Mouse (Mus musculus) MEL (cell line): ENCODE data around the gene Src. TPM values are rescaled to one million over a fixed set of nuclear protein-coding genes. Genes with fewer than 3 reads are reported as not detected.

Source experiments
- DNase-seq: peaks from one replicate; pipeline ENCODE4 v3.0.0; 2011; ENCODE audit warnings: low read depth, low spot score
- H3K27ac ChIP-seq: 2 replicates; pipeline ENCODE4 v1.5.1; 2012; ENCODE audit warnings: low read depth, mild to moderate bottlenecking, control low read depth, low read length, moderate library complexity; ENCODE audit not compliant: control insufficient read depth
- H3K27me3 ChIP-seq, 2 experiments: fragments of 150-350 bp in 1 of 2; sonication (generic) in 1 of 2; 2 replicates each; pipeline ENCODE4 v1.6.1; 2012; ENCODE audit warnings: low read length in 2 of 2, mild to moderate bottlenecking in 2 of 2, improper control_type of control experiment in 1 of 2, moderate library complexity in 1 of 2; ENCODE audit not compliant: insufficient read depth in 2 of 2, control insufficient read depth in 1 of 2
- H3K36me3 ChIP-seq, 2 experiments: 2 replicates each; pipeline ENCODE4 v1.6.1; 2012 to 2014; ENCODE audit warnings: low read length in 2 of 2, improper control_type of control experiment in 1 of 2, inconsistent platforms in 1 of 2, mild to moderate bottlenecking in 1 of 2; ENCODE audit not compliant: insufficient read depth in 2 of 2, control insufficient read depth in 1 of 2
- H3K4me1 ChIP-seq, 2 experiments: fragments of 150-350 bp in 1 of 2; sonication (generic) in 1 of 2; 2 replicates each; pipeline ENCODE4 v1.6.1; 2012; ENCODE audit warnings: low read length in 2 of 2, improper control_type of control experiment in 1 of 2, mild to moderate bottlenecking in 1 of 2; ENCODE audit not compliant: insufficient read depth in 2 of 2, control insufficient read depth in 1 of 2
- H3K4me3 ChIP-seq, 2 experiments: fragments of 150-350 bp in 1 of 2; sonication (generic) in 1 of 2; 2 replicates each; pipeline ENCODE4 v1.5.1; 2012; ENCODE audit warnings: low read depth in 2 of 2, low read length in 2 of 2, mild to moderate bottlenecking in 2 of 2, moderate library complexity in 2 of 2, control low read depth in 1 of 2, improper control_type of control experiment in 1 of 2; ENCODE audit not compliant: control insufficient read depth in 1 of 2, insufficient read depth in 1 of 2
- H3K79me2 ChIP-seq: 2 replicates; pipeline ENCODE4 v1.6.1; 2012; ENCODE audit warnings: mild to moderate bottlenecking, low read length, moderate library complexity; ENCODE audit not compliant: control insufficient read depth, poor library complexity, insufficient read depth
- H3K9ac ChIP-seq: 2 replicates; pipeline ENCODE4 v1.6.1; 2012; ENCODE audit warnings: low read depth, mild to moderate bottlenecking, control low read depth, low read length, moderate library complexity; ENCODE audit not compliant: control insufficient read depth, poor library complexity, severe bottlenecking
- H3K9me3 ChIP-seq: fragments of 150-350 bp; sonication (generic); replicated peaks from 2 replicates; pipeline ENCODE4 v1.6.1; 2012; ENCODE audit warnings: mild to moderate bottlenecking, low read length, improper control_type of control experiment, moderate library complexity; ENCODE audit not compliant: insufficient read depth
- CHD1 ChIP-seq: IDR thresholded peaks from 2 replicates; pipeline ENCODE4 v1.6.1; 2012; ENCODE audit warnings: low read depth, mild to moderate bottlenecking, inconsistent platforms, low read length, improper control_type of control experiment
- CHD2 ChIP-seq: IDR thresholded peaks from 2 replicates; pipeline ENCODE4 v1.6.1; 2011; ENCODE audit warnings: low read length, improper control_type of control experiment
- CTCF ChIP-seq, 3 experiments: IDR thresholded peaks in 2 of 3; conservative IDR thresholded peaks in 1 of 3; 2 replicates each; pipeline ENCODE4 v1.5.1; 2011 to 2012; ENCODE audit warnings: low read length in 3 of 3, low read depth in 2 of 3, mild to moderate bottlenecking in 2 of 3, improper control_type of control experiment in 1 of 3, inconsistent platforms in 1 of 3, mixed read lengths in 1 of 3, moderate library complexity in 1 of 3; ENCODE audit not compliant: control insufficient read depth in 1 of 3, insufficient read depth in 1 of 3, poor library complexity in 1 of 3, severe bottlenecking in 1 of 3
- ELF1 ChIP-seq: IDR thresholded peaks from 2 replicates; pipeline ENCODE4 v1.6.1; 2014; ENCODE audit warnings: low read depth, mild to moderate bottlenecking, inconsistent platforms, low read length, improper control_type of control experiment, moderate library complexity
- EP300 ChIP-seq, 2 experiments: IDR thresholded peaks; 2 replicates each; pipeline ENCODE4 v1.6.1; 2011; ENCODE audit warnings: improper control_type of control experiment in 2 of 2, low read length in 2 of 2, low read depth in 1 of 2, mild to moderate bottlenecking in 1 of 2
- MAX ChIP-seq: IDR thresholded peaks from 2 replicates; pipeline ENCODE4 v1.6.1; 2011; ENCODE audit warnings: low read length, improper control_type of control experiment
- MAZ ChIP-seq: IDR thresholded peaks from 2 replicates; pipeline ENCODE4 v1.6.1; 2012; ENCODE audit warnings: low read depth, mild to moderate bottlenecking, inconsistent platforms, low read length, improper control_type of control experiment
- MEF2A ChIP-seq: IDR thresholded peaks from 2 replicates; pipeline ENCODE4 v1.6.1; 2014; ENCODE audit warnings: low read depth, mild to moderate bottlenecking, inconsistent platforms, low read length, improper control_type of control experiment; ENCODE audit not compliant: poor library complexity, insufficient replicate concordance, severe bottlenecking; ENCODE audit errors: extremely low read depth
- NELFE ChIP-seq: IDR thresholded peaks from 2 replicates; pipeline ENCODE4 v1.6.1; 2011; ENCODE audit warnings: low read depth, low read length, improper control_type of control experiment
- POLR2A ChIP-seq, 2 experiments: IDR thresholded peaks; 2 replicates each; pipeline ENCODE4 v1.6.1; 2011 to 2012; ENCODE audit warnings: low read length in 2 of 2, mild to moderate bottlenecking in 2 of 2, control low read depth in 1 of 2, improper control_type of control experiment in 1 of 2, low read depth in 1 of 2, moderate library complexity in 1 of 2; ENCODE audit not compliant: control insufficient read depth in 1 of 2, insufficient read depth in 1 of 2, poor library complexity in 1 of 2
- POLR2AphosphoS5 ChIP-seq: IDR thresholded peaks from 2 replicates; pipeline ENCODE4 v1.6.1; 2012; ENCODE audit warnings: low read depth, borderline replicate concordance, mild to moderate bottlenecking, inconsistent platforms, low read length, moderate library complexity, mixed read lengths
- RAD21 ChIP-seq: IDR thresholded peaks from 2 replicates; pipeline ENCODE4 v1.6.1; 2011; ENCODE audit warnings: mild to moderate bottlenecking, low read depth, low read length, improper control_type of control experiment
- RCOR1 ChIP-seq: IDR thresholded peaks from 2 replicates; pipeline ENCODE4 v1.6.1; 2012; ENCODE audit warnings: low read depth, mild to moderate bottlenecking, inconsistent platforms, low read length, improper control_type of control experiment
- SIN3A ChIP-seq: IDR thresholded peaks from 2 replicates; pipeline ENCODE4 v1.6.1; 2012; ENCODE audit warnings: low read length, improper control_type of control experiment, inconsistent platforms
- TAL1 ChIP-seq: IDR thresholded peaks from 2 replicates; pipeline ENCODE4 v1.6.1; 2012; ENCODE audit warnings: mild to moderate bottlenecking, inconsistent platforms, low read length, moderate library complexity, mixed read lengths
- TBP ChIP-seq: IDR thresholded peaks from 2 replicates; pipeline ENCODE4 v1.8.0; 2011; ENCODE audit warnings: low read depth, low read length, improper control_type of control experiment
- ZC3H11A ChIP-seq: IDR thresholded peaks from 2 replicates; pipeline ENCODE4 v1.6.1; 2012; ENCODE audit warnings: low read depth, mild to moderate bottlenecking, inconsistent platforms, low read length, improper control_type of control experiment
- ZKSCAN1 ChIP-seq: IDR thresholded peaks from 2 replicates; pipeline ENCODE4 v1.6.1; 2012; ENCODE audit warnings: low read depth, mild to moderate bottlenecking, inconsistent platforms, low read length, improper control_type of control experiment, moderate library complexity
- ZMIZ1 ChIP-seq: IDR thresholded peaks from 2 replicates; pipeline ENCODE4 v1.6.1; 2012; ENCODE audit warnings: low read depth, mild to moderate bottlenecking, inconsistent platforms, low read length, improper control_type of control experiment, moderate library complexity
- polyA plus RNA-seq, 2 experiments: library from polyadenylated mRNA; stranded (reverse) in 1 of 2; unstranded in 1 of 2; fragments of >175 nt in 1 of 2; fragments of >200 nt in 1 of 2; gene quantifications; 2 replicates each; pipeline versions ENCODE4 v1.2.1 to v1.2.4; 2012; ENCODE audit warnings: low replicate concordance in 2 of 2, low read depth in 1 of 2; ENCODE audit not compliant: insufficient read length in 2 of 2, insufficient read depth in 1 of 2, missing spikeins in 1 of 2
- total RNA-seq: library from RNA; depleted of rRNA; stranded (reverse); fragments of 300-350 nt; gene quantifications from 2 replicates; pipeline ENCODE4 v1.2.3, GENCODE M21; 2012

The Src gene
- total and polyA plus RNA-seq, 3 experiments: 0.23 to 4.2 TPM; not detected in 1

- peaks cover 1 to 2% of the 10 kb centered on the region in 2 experiments; a peak in 2 of 4 replicates for H3K27me3 ChIP-seq
- H3K27ac ChIP-seq: no peak overlapping the region
- H3K9ac ChIP-seq: no peak overlapping the region
- H3K4me1 ChIP-seq: no peaks in the 10 kb centered on the region
- H3K79me2 ChIP-seq: no peaks in the 10 kb centered on the region
- H3K36me3 ChIP-seq: no peaks in the 10 kb centered on the region
- no peak overlapping the region for H3K4me3 ChIP-seq
- no peaks in the 10 kb centered on the region for H3K9me3 ChIP-seq
- no peak for DNase-seq
- TF ChIP-seq MAZ (no peak), ZC3H11A (no peak), ZMIZ1 (no peak), CHD2 (no peak), TBP (no peak), ELF1 (no peak), NELFE (no peak), POLR2A (IDR thresholded peaks at IDR 0.05; ENCODE audit: control insufficient read depth in 1 of 2, insufficient read depth in 1 of 2, low read depth in 1 of 2, low read length in 2 of 2, poor library complexity in 1 of 2) (no peak), RAD21 (no peak), TAL1 (no peak), MEF2A (no peak), SIN3A (no peak), CTCF (IDR thresholded peaks at IDR 0.05 in 2 of 3, conservative IDR thresholded peaks at IDR 0.05 in 1 of 3; ENCODE audit: control insufficient read depth in 1 of 3, insufficient read depth in 1 of 3, low read depth in 2 of 3, low read length in 3 of 3, poor library complexity in 1 of 3, severe bottlenecking in 1 of 3) (no peak)
Observed at GRCm38 (mm10) chr2:157432476-157432875, 14.2 kb downstream of the Src start.

DNA sequence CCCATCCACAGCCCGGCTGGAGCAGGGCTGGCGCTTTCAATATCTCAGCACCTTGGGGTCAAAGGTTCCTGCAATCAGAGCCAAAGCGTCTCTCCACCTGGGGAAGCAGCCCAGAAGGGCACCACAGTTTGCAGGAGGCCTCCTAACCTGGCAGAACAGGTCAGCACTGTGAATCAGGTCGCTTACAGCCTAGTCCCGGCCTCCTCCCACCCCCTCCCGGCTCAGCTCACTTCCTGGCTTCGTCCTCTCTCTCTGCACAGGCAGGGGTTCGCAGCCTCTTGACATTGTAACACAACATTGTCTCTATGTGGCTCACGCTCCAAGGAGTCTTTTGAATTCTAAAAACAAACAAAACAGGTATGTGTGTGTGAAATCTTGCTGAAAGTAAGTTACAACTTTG, 15.8 kb downstream of the Src start:
- no peak for TF ChIP-seq EP300 (IDR thresholded peaks at IDR 0.05; ENCODE audit: low read depth in 1 of 2, low read length in 2 of 2)
- TF ChIP-seq POLR2AphosphoS5: no peak
- TF ChIP-seq ZMIZ1: no peak
- TF ChIP-seq MAX: no peak
- Histone ChIP-seq H3K9me3 (no peaks in the 10 kb centered on the region), H3K79me2 (no peaks in the 10 kb centered on the region), H3K27ac (no peak overlapping the region), H3K4me3 (no peak overlapping the region), H3K4me1 (no peaks in the 10 kb centered on the region), H3K36me3 (no peaks in the 10 kb centered on the region), H3K27me3 (peaks cover 1 to 2% of the 10 kb centered on the region in 2 experiments; a peak in 2 of 4 replicates), H3K9ac (no peak overlapping the region)
- DNase-seq: no peak

DNA sequence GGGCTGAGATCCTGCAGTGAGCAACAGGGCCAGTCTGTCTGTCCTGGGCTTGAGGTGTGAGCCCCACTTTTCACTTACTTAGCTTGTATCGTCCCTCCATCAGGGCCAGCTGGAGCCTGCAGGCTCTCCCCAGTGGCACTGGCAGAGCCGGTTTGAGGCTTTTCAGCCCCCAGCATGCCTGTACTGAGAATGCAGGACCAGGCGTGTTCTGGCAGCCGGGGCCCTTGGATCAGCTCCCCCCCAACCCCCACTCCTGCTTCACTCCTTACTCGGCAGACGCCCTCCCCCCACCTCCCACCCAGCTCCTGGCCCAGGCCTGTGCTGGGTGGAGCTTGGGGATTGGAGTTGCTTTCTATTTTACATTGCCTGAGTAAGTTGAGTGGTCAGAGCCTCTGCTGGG, 16.3 kb downstream of the Src start:
- Histone ChIP-seq H3K9me3 (no peaks in the 10 kb centered on the region), H3K27ac (no peak overlapping the region), H3K4me1 (no peaks in the 10 kb centered on the region), H3K4me3 (no peak overlapping the region), H3K36me3 (no peaks in the 10 kb centered on the region), H3K79me2 (no peaks in the 10 kb centered on the region), H3K27me3 (peaks cover 1 to 2% of the 10 kb centered on the region in 2 experiments; a peak in 2 of 4 replicates), H3K9ac (no peak overlapping the region)
- TF ChIP-seq CHD1 (no peak), NELFE (no peak), ZKSCAN1 (no peak), MAX (no peak), TBP (no peak), RCOR1 (no peak)
- no peak for DNase-seq
